Mouse (Mus musculus) olfactory bulb, adult 2 months (tissue): ENCODE data around the gene Imp3.

Source experiments
- CTCF ChIP-seq: fragments of 200-500 bp; IDR thresholded peaks from 2 replicates; pipeline ENCODE4 v1.5.1; 2012; ENCODE audit warnings: low read depth, mild to moderate bottlenecking, low read length, moderate library complexity; ENCODE audit not compliant: insufficient read depth
- POLR2A ChIP-seq: fragments of 200-500 bp; IDR thresholded peaks from 2 replicates; pipeline ENCODE4 v1.6.1; 2012; ENCODE audit warnings: mild to moderate bottlenecking, low read depth, low read length, moderate library complexity; ENCODE audit not compliant: insufficient read depth

GRCm38 (mm10) chr9:56891517-56892011, 45.7 kb upstream of the Imp3 start:
- TF ChIP-seq CTCF (no peak), POLR2A (no peak)
